Mouse (Mus musculus) liver (tissue): ENCODE measurements around the gene Ctsl.
A peak's percentile ranks its signal among the peaks of the same experiment; 100 is the strongest.

Experiments
- DNase-seq: peaks from one replicate; pipeline ENCODE4 v3.0.0-alpha.2; 2020; ENCODE audit warnings: mixed read lengths

Gene Ctsl

DNA sequence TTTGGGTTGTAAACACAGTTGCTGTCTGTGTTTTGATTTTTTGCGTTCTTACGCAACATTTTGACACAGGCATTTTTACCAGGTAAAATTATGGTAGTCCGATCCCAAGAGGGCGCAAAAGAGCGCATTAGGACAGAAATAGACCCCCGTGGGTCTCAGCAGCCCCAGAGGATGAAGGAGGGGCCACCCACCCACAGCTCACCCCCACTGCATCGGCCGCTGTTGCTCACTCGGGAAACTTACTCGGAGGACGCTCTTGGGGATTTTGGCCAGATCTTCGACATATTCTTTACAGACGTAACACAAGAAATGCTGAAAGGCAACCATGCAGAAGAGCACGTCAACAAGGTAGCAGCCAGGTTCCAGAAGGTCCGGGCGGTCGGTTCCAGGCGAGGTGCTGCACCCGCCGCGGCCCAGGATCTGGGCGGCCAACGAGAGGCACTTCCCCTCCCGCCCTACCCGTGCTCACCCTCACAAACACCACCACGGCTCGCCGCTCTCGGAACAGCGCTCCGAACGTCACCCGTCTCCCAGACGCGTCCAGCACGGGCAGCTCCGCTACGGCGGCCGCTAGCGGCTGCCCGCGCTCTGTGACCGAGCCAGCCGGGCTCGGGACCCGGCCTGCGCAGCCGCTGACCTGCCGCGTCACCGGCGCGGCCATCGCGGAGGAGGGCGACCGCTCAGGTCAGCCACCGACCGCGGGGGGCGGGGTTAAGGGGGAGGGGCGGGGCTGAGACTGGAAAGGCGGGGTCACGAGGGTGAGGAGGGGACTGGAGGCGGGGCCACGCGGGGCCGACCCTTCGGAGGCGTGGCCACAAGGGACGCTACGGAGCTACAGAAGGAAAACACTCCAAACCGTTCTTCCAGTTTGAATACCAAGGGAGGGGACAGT is 58.4 kb downstream of the Ctsl start, which contains the start of gene Aaed1:
TSS of gene Aaed1 (minus strand) at position 687 of the 892 bp plus-strand sequence.
- peak; percentile 98 for DNase-seq

DNA sequence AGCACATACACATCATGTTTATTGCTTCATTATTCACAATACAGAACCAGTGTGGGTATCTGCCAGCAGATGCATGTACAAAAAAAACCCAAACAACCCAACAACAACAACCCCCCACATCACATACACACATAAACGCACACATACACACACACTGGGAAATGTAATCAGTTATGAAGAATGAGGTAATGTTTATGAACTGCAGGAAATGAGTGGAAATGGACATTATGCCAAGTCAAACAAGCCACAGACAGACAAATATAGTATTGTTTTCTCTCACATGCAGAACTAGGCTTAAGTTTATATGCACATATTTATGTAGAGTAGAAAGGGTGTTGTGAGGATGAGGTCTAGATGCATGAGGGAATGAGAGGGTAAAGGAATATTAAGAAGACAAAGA is 59.4 kb downstream of the Ctsl start:
- DNase-seq = no peak

DNA sequence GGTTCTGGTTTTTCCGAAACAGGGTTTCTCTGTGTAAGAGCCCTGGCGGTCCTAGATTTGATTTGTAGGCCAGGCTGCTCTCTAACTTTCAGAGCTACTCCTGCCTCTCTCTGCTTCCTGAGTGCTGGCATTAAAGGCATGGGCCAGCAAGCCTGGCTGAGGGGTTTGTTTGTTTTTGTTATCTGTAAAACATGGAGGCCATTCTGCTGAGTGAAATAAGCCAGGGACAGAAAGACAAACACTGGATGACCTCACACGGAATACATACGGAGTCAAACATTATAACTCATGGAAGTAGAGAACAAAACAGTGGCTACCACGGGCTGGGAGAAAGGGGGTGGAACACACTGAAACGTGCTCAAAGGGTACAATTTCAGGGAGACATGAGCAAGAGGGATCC is 60.1 kb downstream of the Ctsl start:
- DNase-seq = no peak

DNA sequence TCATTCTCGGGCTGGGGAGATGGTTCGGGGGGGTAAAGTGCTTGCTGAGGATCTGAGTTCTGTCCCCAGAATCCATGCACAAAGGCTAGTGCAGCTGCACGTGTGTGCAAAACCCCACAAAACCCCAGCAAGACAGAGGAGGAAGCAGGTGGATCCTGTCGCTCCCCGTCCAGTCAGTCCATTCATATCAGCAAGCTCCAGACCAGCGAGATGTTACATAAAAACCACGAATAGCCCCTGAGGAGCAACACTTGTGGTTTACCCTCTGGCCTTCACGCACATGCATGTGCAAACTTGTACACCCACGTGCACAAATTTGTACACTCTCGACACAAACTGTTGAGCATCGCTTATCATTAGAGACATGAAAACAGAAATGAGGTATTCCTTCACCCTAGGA is 60.8 kb downstream of the Ctsl start:
- DNase-seq = peak; percentile 13
